Mouse (Mus musculus) thymus, postnatal 4 days (tissue): Measurements from ENCODE around the gene Pex5l.

Experiments
- DNase-seq: peaks from one replicate; pipeline ENCODE4 v3.0.0; 2021

Gene Pex5l

GRCm38 (mm10) chr3:33061428-33061827 lies 81.6 kb downstream of the Pex5l start:
- DNase-seq = no peak

- no peak for DNase-seq
Observed at GRCm38 (mm10) chr3:33061016-33061415, 82.0 kb downstream of the Pex5l start.

DNA sequence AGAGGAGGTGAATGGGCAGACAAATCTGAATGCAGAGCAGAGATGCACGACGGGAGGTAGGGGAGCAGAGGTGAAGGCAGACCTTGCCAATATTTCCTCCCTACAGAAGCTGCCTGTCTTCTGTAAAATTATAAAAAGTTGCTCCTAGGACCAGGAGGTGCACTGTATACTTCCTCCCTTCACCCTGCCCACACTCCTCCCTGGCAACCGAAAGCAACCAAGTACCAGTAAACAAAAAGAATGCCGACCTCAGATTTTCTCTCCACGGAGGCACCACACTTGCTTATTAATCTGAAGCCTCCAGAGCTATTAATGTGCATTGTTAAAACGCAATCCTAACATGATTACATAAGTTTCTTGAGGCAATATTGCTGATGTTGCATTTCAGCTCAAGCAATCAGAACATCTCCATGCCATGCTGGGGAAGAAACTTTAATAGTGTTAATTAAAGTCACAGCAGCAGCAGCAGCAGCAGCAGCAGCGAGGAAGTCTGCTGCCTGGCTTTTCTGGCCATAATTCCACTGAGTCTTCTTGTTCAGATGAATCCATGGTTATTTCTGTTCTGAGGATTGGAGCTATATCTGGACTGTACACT lies 82.6 kb downstream of the Pex5l start:
- no peak for DNase-seq

DNA sequence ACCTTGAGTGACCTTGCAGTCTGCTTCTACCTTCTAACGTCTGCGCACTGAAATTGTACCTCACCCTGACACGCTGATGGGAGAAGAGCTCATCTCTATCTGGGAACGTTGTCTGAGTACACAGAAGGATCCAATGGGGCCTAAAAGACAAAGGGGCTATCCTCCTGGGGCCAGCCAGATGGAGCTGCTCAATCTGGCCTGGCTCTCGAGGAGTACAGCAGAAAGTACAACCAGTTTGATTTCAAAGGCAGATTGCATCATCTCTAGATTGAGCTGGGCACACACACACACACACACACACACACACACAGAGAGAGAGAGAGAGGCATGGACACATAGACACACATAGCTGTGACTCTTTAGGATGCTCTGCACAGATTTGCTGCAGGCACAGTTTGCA lies 94.7 kb downstream of the Pex5l start:
- no peak for DNase-seq

DNA sequence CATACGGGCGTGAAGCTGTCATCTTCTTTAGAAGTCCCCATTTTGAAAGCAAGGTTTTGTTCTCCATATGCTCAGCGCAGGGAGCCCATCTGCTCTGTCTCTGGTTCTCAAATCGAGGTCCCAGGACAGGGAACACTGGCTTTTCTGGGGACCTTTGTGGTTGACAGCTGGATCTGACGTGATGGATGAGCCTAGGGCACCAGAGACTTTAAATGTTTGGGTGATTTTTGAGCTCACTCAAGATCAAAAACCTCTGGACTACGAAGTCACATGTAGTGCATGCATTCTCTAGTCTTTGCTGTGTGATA lies 98.3 kb downstream of the Pex5l start:
- DNase-seq = no peak

- DNase-seq = no peak
Observed at GRCm38 (mm10) chr3:33043896-33044798, 98.9 kb downstream of the Pex5l start.

- no peak for DNase-seq
Observed at GRCm38 (mm10) chr3:33024566-33024965, 118.5 kb downstream of the Pex5l start.

GRCm38 (mm10) chr3:33003901-33004300 lies 139.1 kb downstream of the Pex5l start:
- no peak for DNase-seq

DNA sequence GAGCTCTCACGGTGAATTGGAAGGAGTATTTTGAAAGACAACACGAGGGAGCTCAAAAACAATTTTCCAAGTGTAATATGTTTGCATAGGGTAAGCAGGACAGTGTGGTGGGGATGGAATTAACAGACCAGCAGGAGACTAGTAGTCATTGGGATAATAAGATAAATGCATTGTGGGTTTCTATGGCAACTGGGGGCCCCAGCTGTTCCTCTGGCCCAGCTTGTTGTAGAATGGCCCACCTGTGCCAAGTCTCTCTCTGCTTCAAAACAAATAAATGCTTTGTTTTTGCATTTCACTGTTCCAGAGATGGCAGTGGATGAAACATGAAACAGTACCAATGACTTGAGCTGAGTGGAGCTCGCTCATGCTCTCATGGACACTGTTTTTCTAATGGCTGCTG lies 141.3 kb downstream of the Pex5l start:
- no peak for DNase-seq

DNA sequence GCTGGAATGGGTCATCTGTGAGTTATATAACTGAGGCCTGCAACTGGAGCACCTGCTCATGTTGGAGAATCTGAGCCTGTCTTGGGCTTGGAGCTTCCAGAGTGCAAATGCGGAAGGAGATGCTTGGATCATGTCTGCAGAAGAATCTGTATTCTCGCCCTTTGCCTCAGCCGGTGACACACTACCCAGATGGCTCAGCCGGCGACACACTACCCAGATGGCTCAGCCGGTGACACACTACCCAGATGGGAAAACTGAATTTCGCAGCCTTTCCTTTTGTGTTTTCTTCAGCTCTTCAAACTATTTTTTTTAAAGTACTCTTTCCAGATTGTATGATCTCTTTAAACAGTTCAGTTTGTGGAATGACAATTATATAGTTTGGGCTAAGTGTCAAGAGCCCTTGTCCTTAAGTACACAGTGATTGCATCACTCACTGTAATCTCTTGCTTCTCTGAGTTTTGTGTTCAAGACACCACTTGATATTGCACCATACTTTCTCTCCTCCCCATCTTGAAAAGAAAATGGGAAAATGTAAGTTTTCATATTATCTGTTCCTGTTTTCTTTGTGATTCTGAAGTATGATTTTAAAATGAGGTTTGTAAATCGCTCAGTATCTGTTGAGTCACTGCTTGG lies 142.5 kb downstream of the Pex5l start:
- no peak for DNase-seq

- DNase-seq = no peak
Observed at GRCm38 (mm10) chr3:32991713-32992575, 151.1 kb downstream of the Pex5l start.

GRCm38 (mm10) chr3:32987806-32988205 lies 155.2 kb downstream of the Pex5l start:
- no peak for DNase-seq

- no peak for DNase-seq
Observed at GRCm38 (mm10) chr3:32985141-32985540, 157.9 kb downstream of the Pex5l start.

GRCm38 (mm10) chr3:32979981-32980380 lies 163.1 kb downstream of the Pex5l start:
- no peak for DNase-seq

DNA sequence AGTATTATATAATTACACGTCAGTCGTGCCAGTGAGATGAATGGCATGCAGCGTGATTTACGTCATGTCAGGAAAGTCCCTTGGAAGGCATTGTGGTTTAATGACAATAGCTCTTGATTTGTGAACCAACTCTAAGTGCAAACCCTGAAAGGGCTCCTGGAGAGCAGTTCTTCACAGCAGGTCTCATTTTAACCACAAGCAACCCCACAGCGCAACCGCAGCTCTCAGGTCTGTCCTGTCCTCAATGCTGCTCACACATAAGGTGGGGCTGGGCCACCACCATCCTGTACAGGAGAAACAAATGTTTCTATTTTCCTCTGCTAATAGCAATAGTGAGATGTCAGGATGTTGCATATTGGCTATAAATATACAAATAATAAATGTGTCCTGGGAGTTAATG lies 163.8 kb downstream of the Pex5l start:
- no peak for DNase-seq

- no peak for DNase-seq
Observed at GRCm38 (mm10) chr3:32970257-32970656, 172.8 kb downstream of the Pex5l start.

DNA sequence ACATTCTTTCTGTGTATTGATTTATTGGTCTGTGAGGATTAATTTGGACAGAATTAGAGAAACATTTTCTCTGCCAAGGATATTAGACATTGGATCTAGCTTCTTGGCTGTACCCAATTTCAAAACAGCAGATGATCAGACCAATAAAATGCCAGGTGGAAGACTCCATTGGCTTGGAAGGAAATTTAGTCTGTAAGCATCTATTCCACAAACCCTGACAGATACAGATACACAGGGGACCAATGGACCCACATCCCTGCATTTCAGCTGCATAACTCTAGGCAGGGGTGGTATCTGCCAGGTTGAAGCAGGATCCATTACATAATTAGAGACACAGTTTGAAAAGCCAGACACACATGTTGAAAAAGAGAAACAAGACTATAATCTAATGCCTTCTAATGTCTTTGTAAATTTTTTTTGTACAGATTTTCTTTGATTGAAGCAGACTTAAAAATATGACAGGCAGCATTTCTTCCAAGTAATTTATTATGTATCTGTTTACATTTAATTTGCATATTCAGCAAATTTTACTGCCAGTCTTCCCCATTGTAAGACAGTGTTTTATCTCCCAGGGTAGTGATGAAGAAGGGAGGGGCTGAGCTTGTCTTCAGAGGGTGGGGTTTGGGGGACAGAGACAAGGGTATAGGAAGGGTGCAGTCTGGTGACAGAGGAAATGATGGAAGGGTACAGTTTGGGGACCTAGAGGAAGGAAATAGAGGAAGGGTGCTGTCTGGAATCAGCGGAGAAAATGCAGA lies 174.2 kb downstream of the Pex5l start:
- no peak for DNase-seq

DNA sequence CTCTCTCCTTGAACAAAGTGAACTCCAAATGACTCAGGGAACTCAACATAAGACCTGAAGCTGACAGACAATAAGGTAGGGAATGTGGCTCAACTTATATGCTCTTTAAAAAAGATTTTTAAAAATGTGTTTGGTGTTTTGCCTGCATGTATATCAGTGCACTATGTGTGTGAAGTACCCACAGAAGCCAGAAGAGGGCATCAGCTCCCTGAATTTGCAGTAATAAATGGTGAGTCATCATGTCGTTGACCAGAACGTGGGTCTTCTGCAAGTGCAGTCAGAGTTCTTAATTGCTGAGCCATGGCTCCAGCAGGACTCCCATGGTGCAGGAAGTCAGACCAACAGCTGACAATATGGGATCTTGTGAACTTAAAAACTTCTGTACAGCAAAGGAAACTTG lies 177.5 kb downstream of the Pex5l start:
- no peak for DNase-seq

GRCm38 (mm10) chr3:32961494-32961893 lies 181.6 kb downstream of the Pex5l start:
- no peak for DNase-seq

GRCm38 (mm10) chr3:32951382-32951781 lies 191.7 kb downstream of the Pex5l start:
- no peak for DNase-seq

- DNase-seq = no peak
Observed at GRCm38 (mm10) chr3:32947486-32947885, 195.6 kb downstream of the Pex5l start.

DNA sequence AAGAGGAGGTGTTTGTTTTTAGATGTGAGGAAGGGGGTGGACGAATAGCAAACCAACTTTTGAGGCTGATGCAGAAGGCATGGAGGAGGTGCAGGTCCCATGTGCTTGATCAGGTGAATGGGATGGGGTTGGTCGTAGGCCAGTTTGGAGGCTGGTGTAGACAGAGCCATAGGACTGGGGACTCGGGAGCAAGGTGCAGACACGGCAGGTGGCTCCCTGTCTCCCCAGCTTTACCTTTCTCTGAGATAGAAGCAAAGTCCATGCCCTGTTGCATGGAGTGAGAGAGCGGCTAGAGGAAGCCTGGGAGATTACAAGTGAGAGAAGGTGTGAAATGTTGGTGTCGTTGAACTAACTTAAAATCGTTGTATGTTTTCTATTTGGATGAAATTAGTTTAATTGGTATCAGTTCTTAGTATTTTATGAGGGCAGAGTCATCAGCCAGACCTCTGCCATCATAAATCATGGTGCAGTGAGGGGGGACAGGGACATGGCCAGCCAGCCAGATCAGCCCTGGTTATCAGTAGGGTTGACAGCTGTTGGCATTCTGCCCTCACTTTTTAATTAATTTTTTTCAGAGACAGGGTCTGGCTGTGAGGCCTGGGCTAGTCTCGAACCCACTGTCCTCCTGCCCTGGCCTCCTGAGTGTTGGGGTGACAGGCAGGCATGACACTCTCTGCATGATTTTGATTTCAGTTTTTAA lies 203.1 kb downstream of the Pex5l start:
- DNase-seq = no peak
